Mouse (Mus musculus) myocyte (in vitro differentiated cells): ENCODE data around the gene Ccdc124. TPM values are rescaled to one million over a fixed set of nuclear protein-coding genes. Genes with fewer than 3 reads are reported as not detected.

Experiments used
- H3K27me3 ChIP-seq: one replicate; pipeline ENCODE4 v1.6.1; 2011; ENCODE audit not compliant: control insufficient read depth, insufficient read depth, insufficient read length
- H3K36me3 ChIP-seq: one replicate; pipeline ENCODE4 v1.6.1; 2011; ENCODE audit not compliant: control insufficient read depth, insufficient read depth
- H3K4me2 ChIP-seq: one replicate; pipeline ENCODE4 v1.6.1; 2011; ENCODE audit warnings: low read depth, control low read depth
- H3K4me3 ChIP-seq: one replicate; pipeline ENCODE4 v1.5.1; 2011; ENCODE audit warnings: mild to moderate bottlenecking, control low read depth, moderate library complexity
- H3K79me2 ChIP-seq: one replicate; pipeline ENCODE4 v1.6.1; 2011; ENCODE audit not compliant: control insufficient read depth, insufficient read depth
- H3ac ChIP-seq: one replicate; pipeline ENCODE4 v1.6.1; 2011; ENCODE audit not compliant: control insufficient read depth, insufficient read length
- CEBPB ChIP-seq: IDR thresholded peaks from 2 replicates; pipeline ENCODE4 v1.6.1; 2011; ENCODE audit warnings: mild to moderate bottlenecking, moderate library complexity; ENCODE audit not compliant: poor library complexity, insufficient read depth, severe bottlenecking
- E2F4 ChIP-seq: IDR thresholded peaks from one replicate; pipeline ENCODE4 v1.6.1; 2011; ENCODE audit warnings: mild to moderate bottlenecking, control low read depth, moderate library complexity; ENCODE audit not compliant: insufficient read depth
- MAX ChIP-seq: IDR thresholded peaks from one replicate; pipeline ENCODE4 v1.6.1; 2011; ENCODE audit warnings: low read depth, mild to moderate bottlenecking, control low read depth
- MYOD1 ChIP-seq, 3 experiments: IDR thresholded peaks; one replicate each; pipeline ENCODE4 v1.6.1; 2011; ENCODE audit warnings: control low read depth in 2 of 3, low read depth in 2 of 3, mild to moderate bottlenecking in 2 of 3, moderate library complexity in 1 of 3; ENCODE audit not compliant: insufficient read length in 2 of 3, control insufficient read depth in 1 of 3
- MYOG ChIP-seq, 3 experiments: IDR thresholded peaks; one replicate each; pipeline ENCODE4 v1.6.1; 2011; ENCODE audit warnings: control low read depth in 2 of 3, low read depth in 2 of 3, mild to moderate bottlenecking in 2 of 3; ENCODE audit not compliant: insufficient read length in 2 of 3, control insufficient read depth in 1 of 3, insufficient read depth in 1 of 3
- POLR2A ChIP-seq: IDR thresholded peaks from one replicate; pipeline ENCODE4 v1.6.1; 2011; ENCODE audit warnings: low read depth, mild to moderate bottlenecking, control low read depth, moderate library complexity; ENCODE audit not compliant: insufficient read length
- POLR2AphosphoS2 ChIP-seq: IDR thresholded peaks from one replicate; pipeline ENCODE4 v1.6.1; 2011; ENCODE audit warnings: low read depth, control low read depth; ENCODE audit not compliant: insufficient read length
- REST ChIP-seq: IDR thresholded peaks from one replicate; pipeline ENCODE4 v1.6.1; 2011; ENCODE audit warnings: mild to moderate bottlenecking, control low read depth, moderate library complexity; ENCODE audit not compliant: insufficient read depth, insufficient read length
- SRF ChIP-seq: IDR thresholded peaks from one replicate; pipeline ENCODE4 v1.6.1; 2011; ENCODE audit warnings: low read depth; ENCODE audit not compliant: control insufficient read depth, insufficient read length
- TCF12 ChIP-seq: IDR thresholded peaks from one replicate; pipeline ENCODE4 v1.6.1; 2011; ENCODE audit warnings: mild to moderate bottlenecking, control low read depth; ENCODE audit not compliant: poor library complexity, insufficient read depth, severe bottlenecking
- TCF3 ChIP-seq: IDR thresholded peaks from one replicate; pipeline ENCODE4 v1.6.1; 2011; ENCODE audit warnings: low read depth, control low read depth; ENCODE audit not compliant: insufficient read length
- USF1 ChIP-seq: IDR thresholded peaks from one replicate; pipeline ENCODE4 v1.6.1; 2011; ENCODE audit warnings: low read depth, mild to moderate bottlenecking, control low read depth, moderate library complexity
- polyA plus RNA-seq: library from polyadenylated mRNA; unstranded; fragments of >200 nt; fragmentation: generic; extraction: Trizol; gene quantifications from one replicate; pipeline ENCODE4 v1.2.1, GENCODE M21; 2012; ENCODE audit warnings: missing spikeins

The Ccdc124 gene
- polyA plus RNA-seq, 1 experiment = 141 TPM

- peak overlapping the region; percentile 50 for H3K4me3 ChIP-seq
- H3K4me2 ChIP-seq = peak overlapping the region; percentile 93
- no peak for TF ChIP-seq POLR2AphosphoS2
- no peak for TF ChIP-seq MYOG (IDR thresholded peaks at IDR 0.05; ENCODE audit: control insufficient read depth in 1 of 3, insufficient read depth in 1 of 3, insufficient read length in 2 of 3, low read depth in 2 of 3)
- no peak for TF ChIP-seq E2F4
- no peak for TF ChIP-seq REST
- no peak for TF ChIP-seq CEBPB
- TF ChIP-seq TCF12 = no peak
- no peak for TF ChIP-seq SRF
- no peak for TF ChIP-seq USF1
- no peaks in the 10 kb centered on the region for H3K27me3 ChIP-seq
- H3K36me3 ChIP-seq = no peaks in the 10 kb centered on the region
- no peaks in the 10 kb centered on the region for H3K79me2 ChIP-seq
- H3ac ChIP-seq = peak overlapping the region; percentile 64
Measured at GRCm38 (mm10) chr8:70838654-70839407, 34.9 kb downstream of the Ccdc124 start.

GRCm38 (mm10) chr8:70836666-70837065 lies 37.1 kb downstream of the Ccdc124 start:
- no peak overlapping the region for H3ac ChIP-seq
- no peaks in the 10 kb centered on the region for H3K27me3 ChIP-seq
- no peaks in the 10 kb centered on the region for H3K79me2 ChIP-seq
- no peak overlapping the region for H3K4me3 ChIP-seq
- TF ChIP-seq MYOG (IDR thresholded peaks at IDR 0.05; ENCODE audit: control insufficient read depth in 1 of 3, insufficient read depth in 1 of 3, insufficient read length in 2 of 3, low read depth in 2 of 3) (no peak), SRF (no peak), TCF3 (no peak), MAX (no peak), MYOD1 (IDR thresholded peaks at IDR 0.05; ENCODE audit: control insufficient read depth in 1 of 3, insufficient read length in 2 of 3, low read depth in 2 of 3) (no peak), POLR2A (no peak), E2F4 (no peak), TCF12 (no peak), REST (no peak), USF1 (no peak), POLR2AphosphoS2 (no peak)
- H3K36me3 ChIP-seq = no peaks in the 10 kb centered on the region
- H3K4me2 ChIP-seq = no peak overlapping the region

- no peaks in the 10 kb centered on the region for H3K79me2 ChIP-seq
- H3K27me3 ChIP-seq = no peaks in the 10 kb centered on the region
- no peak overlapping the region for H3K4me2 ChIP-seq
- H3ac ChIP-seq = no peak overlapping the region
- no peaks in the 10 kb centered on the region for H3K36me3 ChIP-seq
- H3K4me3 ChIP-seq = no peak overlapping the region
- no peak for TF ChIP-seq POLR2AphosphoS2
- no peak for TF ChIP-seq POLR2A
- TF ChIP-seq CEBPB = no peak
- TF ChIP-seq E2F4 = no peak
- TF ChIP-seq SRF = no peak
- TF ChIP-seq MAX = no peak
- no peak for TF ChIP-seq TCF3
- no peak for TF ChIP-seq MYOD1 (IDR thresholded peaks at IDR 0.05; ENCODE audit: control insufficient read depth in 1 of 3, insufficient read length in 2 of 3, low read depth in 2 of 3)
- no peak for TF ChIP-seq TCF12
- no peak for TF ChIP-seq USF1
- no peak for TF ChIP-seq MYOG (IDR thresholded peaks at IDR 0.05; ENCODE audit: control insufficient read depth in 1 of 3, insufficient read depth in 1 of 3, insufficient read length in 2 of 3, low read depth in 2 of 3)
- TF ChIP-seq REST = no peak
Measured at GRCm38 (mm10) chr8:70834071-70834470, 39.7 kb downstream of the Ccdc124 start.

- H3K36me3 ChIP-seq = no peaks in the 10 kb centered on the region
- no peaks in the 10 kb centered on the region for H3K27me3 ChIP-seq
- peak overlapping the region; percentile 38 for H3K4me2 ChIP-seq
- H3ac ChIP-seq = no peak overlapping the region
- TF ChIP-seq CEBPB (no peak), MYOG (IDR thresholded peaks at IDR 0.05; ENCODE audit: control insufficient read depth in 1 of 3, insufficient read depth in 1 of 3, insufficient read length in 2 of 3, low read depth in 2 of 3) (peak in 1 of 3 experiments; percentile 30), TCF12 (no peak), USF1 (no peak)
- H3K79me2 ChIP-seq = no peaks in the 10 kb centered on the region
- no peak overlapping the region for H3K4me3 ChIP-seq
Measured at GRCm38 (mm10) chr8:70833520-70833919, 40.2 kb downstream of the Ccdc124 start.

- TF ChIP-seq USF1 (no peak), E2F4 (no peak), MYOG (IDR thresholded peaks at IDR 0.05; ENCODE audit: control insufficient read depth in 1 of 3, insufficient read depth in 1 of 3, insufficient read length in 2 of 3, low read depth in 2 of 3) (no peak), REST (no peak), MYOD1 (IDR thresholded peaks at IDR 0.05; ENCODE audit: control insufficient read depth in 1 of 3, insufficient read length in 2 of 3, low read depth in 2 of 3) (no peak), MAX (no peak), CEBPB (no peak), TCF3 (no peak)
- no peaks in the 10 kb centered on the region for H3K79me2 ChIP-seq
- no peaks in the 10 kb centered on the region for H3K36me3 ChIP-seq
- peak overlapping the region; percentile 38 for H3K4me2 ChIP-seq
- H3ac ChIP-seq = no peak overlapping the region
- no peaks in the 10 kb centered on the region for H3K27me3 ChIP-seq
- H3K4me3 ChIP-seq = no peak overlapping the region
Measured at GRCm38 (mm10) chr8:70833018-70833482, 40.7 kb downstream of the Ccdc124 start.
